Mouse (Mus musculus): ENCODE measurements around the gene Nol12. TPM values are rescaled to one million over a fixed set of nuclear protein-coding genes. Genes with fewer than 3 reads are reported as not detected.

The Nol12 gene
- polyA plus RNA-seq, 1 experiment: 45.1 TPM

DNA sequence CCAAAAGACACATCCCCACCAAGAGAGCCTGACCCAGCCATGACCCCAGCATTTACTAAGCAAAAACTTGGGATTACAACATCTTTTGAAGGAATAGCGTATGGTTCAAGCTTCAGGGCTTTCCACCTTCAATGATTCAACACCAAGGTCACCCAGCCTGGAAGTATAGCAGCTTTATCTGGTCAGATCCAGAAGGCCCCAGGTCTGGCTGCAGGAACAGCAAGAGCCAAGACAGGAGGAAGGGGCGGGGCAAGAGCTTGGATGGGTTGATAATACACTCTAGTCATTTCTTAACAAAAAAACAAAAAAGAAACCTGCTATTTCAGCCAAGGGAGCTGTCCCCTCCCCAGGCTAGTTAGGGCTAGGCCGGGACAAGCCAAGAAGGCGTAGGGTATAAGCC is 37.2 kb upstream of the Nol12 start:
- Histone ChIP-seq H3K9me3 (replicated peaks; ENCODE audit: control insufficient read depth, insufficient read depth, low read length, poor library complexity, severe bottlenecking) (no peaks in the 10 kb centered on the region), H3K4me1 (ENCODE audit: control insufficient read depth, insufficient read depth, low read length) (peaks cover 6% of the 10 kb centered on the region), H3K27ac (ENCODE audit: insufficient read depth, low read length) (peak overlapping the region; percentile 64), H3K27me3 (ENCODE audit: control insufficient read depth, insufficient read depth, low read length, poor library complexity, severe bottlenecking) (no peaks in the 10 kb centered on the region), H3K36me3 (ENCODE audit: control insufficient read depth, insufficient read depth, low read length, poor library complexity, severe bottlenecking) (no peaks in the 10 kb centered on the region), H3K4me3 (ENCODE audit: low read depth, low read length) (peak overlapping the region; percentile 12; the same call in 1 of the 2 replicates), H3K9ac (ENCODE audit: low read depth, poor library complexity, severe bottlenecking) (no peak overlapping the region)
- 0 out of 2 replicates have a peak, but pooled peaks have one; percentile 40 for TF ChIP-seq EP300 (IDR thresholded peaks at IDR 0.05; ENCODE audit: insufficient read depth, low read depth, low read length)
- no peak for TF ChIP-seq CTCF (IDR thresholded peaks at IDR 0.05; ENCODE audit: low read depth, low read length)

DNA sequence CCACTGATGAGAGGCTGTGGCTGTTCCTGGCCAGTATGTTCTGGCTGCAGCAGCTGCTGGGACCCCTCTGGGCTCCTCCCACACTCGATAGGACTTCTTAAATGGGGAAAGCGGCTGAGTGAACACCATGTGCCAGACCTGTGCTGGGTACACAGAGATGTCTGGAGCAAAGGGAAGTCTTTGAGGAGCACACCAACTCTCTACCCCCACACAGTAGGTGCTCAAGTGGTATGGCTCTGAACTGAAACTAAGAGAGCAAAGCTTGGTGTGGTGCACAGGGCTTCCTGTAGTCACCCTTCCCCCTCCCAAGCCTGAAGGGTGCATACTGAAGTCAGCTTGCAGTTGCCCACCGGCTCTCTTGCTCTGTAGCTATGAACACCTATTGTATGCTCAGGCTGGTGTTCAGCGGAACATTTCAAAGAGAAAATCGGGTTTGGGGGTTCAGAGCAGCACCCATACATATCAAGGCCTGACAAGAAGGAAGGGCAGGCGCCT is 36.2 kb upstream of the Nol12 start:
- H3K9me3 ChIP-seq (replicated peaks; ENCODE audit: control insufficient read depth, insufficient read depth, low read length, poor library complexity, severe bottlenecking): no peaks in the 10 kb centered on the region
- H3K27me3 ChIP-seq (ENCODE audit: control insufficient read depth, insufficient read depth, low read length, poor library complexity, severe bottlenecking): no peaks in the 10 kb centered on the region
- no peak overlapping the region for H3K27ac ChIP-seq (ENCODE audit: insufficient read depth, low read length)
- peaks cover 6% of the 10 kb centered on the region for H3K4me1 ChIP-seq (ENCODE audit: control insufficient read depth, insufficient read depth, low read length)
- H3K9ac ChIP-seq (ENCODE audit: low read depth, poor library complexity, severe bottlenecking): no peak overlapping the region
- H3K36me3 ChIP-seq (ENCODE audit: control insufficient read depth, insufficient read depth, low read length, poor library complexity, severe bottlenecking): no peaks in the 10 kb centered on the region
- TF ChIP-seq CTCF (IDR thresholded peaks at IDR 0.05; ENCODE audit: low read depth, low read length): no peak
- no peak overlapping the region; the same call in 1 of the 2 replicates for H3K4me3 ChIP-seq (ENCODE audit: low read depth, low read length)

DNA sequence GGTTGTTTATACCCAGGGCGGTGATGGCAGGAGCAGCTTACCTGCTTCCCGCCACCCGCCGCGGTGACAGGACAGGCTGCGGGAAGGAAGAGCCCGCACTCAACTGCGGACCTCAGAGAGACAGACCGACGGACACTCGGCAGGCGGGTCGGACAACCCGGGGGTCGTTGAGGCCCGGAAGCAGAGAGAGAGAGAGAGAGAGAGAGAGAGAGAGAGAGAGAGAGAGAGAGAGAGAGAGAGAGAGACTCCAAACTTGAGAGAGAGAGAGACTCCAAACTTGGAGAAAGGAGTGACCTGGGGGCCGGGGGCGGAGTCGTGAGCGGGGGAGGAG is 35.4 kb upstream of the Nol12 start, which contains the start of gene Gm49510:
Gm49510 (plus strand) TSS at position 259 of the 331 bp plus-strand sequence.
- H3K36me3 ChIP-seq (ENCODE audit: control insufficient read depth, insufficient read depth, low read length, poor library complexity, severe bottlenecking): no peaks in the 10 kb centered on the region
- H3K4me3 ChIP-seq (ENCODE audit: low read depth, low read length): peak within 1 kb of the TSS; percentile 79
- TF ChIP-seq POLR2A (IDR thresholded peaks at IDR 0.05; ENCODE audit: insufficient read depth, low read length) (no peak), CTCF (IDR thresholded peaks at IDR 0.05; ENCODE audit: low read depth, low read length) (no peak)
- peak within 1 kb of the TSS; percentile 45 for H3K9ac ChIP-seq (ENCODE audit: low read depth, poor library complexity, severe bottlenecking)
- H3K27me3 ChIP-seq (ENCODE audit: control insufficient read depth, insufficient read depth, low read length, poor library complexity, severe bottlenecking): no peaks in the 10 kb centered on the region
- no peak within 1 kb of the TSS for H3K27ac ChIP-seq (ENCODE audit: insufficient read depth, low read length)
- H3K4me1 ChIP-seq (ENCODE audit: control insufficient read depth, insufficient read depth, low read length): peaks cover 6% of the 10 kb centered on the region
- no peaks in the 10 kb centered on the region for H3K9me3 ChIP-seq (replicated peaks; ENCODE audit: control insufficient read depth, insufficient read depth, low read length, poor library complexity, severe bottlenecking)

DNA sequence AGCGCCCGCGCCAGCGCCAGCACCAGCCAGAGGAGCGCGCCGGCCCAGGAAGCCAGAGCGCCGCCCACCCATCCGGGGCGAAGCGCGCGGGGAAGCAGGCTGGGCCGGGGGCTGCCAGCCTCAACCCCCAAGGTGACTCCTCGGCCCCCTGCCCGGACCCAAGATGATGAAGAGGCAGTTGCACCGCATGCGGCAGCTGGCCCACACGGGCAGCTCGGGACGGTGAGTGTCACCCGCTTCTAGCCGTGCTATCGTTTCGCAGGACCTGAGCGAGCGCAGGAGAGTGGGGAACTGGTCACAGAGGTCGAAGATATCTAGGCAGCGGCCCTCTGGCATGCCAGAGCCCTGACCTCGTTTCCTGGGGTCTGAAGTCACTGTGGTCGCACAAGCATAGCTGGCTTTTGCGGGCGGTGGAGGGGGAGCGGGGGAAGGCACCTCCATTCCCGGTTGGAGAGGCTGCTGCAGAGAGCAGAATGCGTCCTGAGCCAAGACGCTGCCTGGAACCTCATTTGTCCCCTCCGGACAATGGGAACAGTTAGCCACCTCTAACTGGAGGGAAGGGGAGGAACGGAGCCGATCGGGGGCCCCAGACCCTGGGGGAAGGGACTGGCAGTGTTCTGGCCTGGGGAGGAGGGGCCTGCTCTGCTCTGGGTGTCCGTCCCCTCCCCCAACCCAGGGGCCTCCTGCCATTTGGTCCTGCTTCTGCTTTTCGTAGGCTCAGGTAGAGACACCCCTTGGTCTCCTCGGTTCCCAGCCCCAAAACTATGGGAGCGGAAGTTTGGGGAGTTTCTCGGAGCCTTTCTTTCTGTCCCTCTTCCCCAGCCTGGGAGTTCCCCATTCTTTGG is 34.8 kb upstream of the Nol12 start, which contains the start of gene Sh3bp1:
Sh3bp1 (plus strand) TSS at position 29 of the 845 bp plus-strand sequence.
- H3K4me1 ChIP-seq (ENCODE audit: control insufficient read depth, insufficient read depth, low read length): peaks cover 6% of the 10 kb centered on the region
- no peaks in the 10 kb centered on the region for H3K9me3 ChIP-seq (replicated peaks; ENCODE audit: control insufficient read depth, insufficient read depth, low read length, poor library complexity, severe bottlenecking)
- H3K36me3 ChIP-seq (ENCODE audit: control insufficient read depth, insufficient read depth, low read length, poor library complexity, severe bottlenecking): no peaks in the 10 kb centered on the region
- peak within 1 kb of the TSS; percentile 79 for H3K4me3 ChIP-seq (ENCODE audit: low read depth, low read length)
- TF ChIP-seq EP300 (IDR thresholded peaks at IDR 0.05; ENCODE audit: insufficient read depth, low read depth, low read length): no peak
- TF ChIP-seq CTCF (IDR thresholded peaks at IDR 0.05; ENCODE audit: low read depth, low read length): no peak
- TF ChIP-seq POLR2A (IDR thresholded peaks at IDR 0.05; ENCODE audit: insufficient read depth, low read length): no peak
- peak within 1 kb of the TSS; percentile 45 for H3K9ac ChIP-seq (ENCODE audit: low read depth, poor library complexity, severe bottlenecking)
- no peak within 1 kb of the TSS for H3K27ac ChIP-seq (ENCODE audit: insufficient read depth, low read length)
- H3K27me3 ChIP-seq (ENCODE audit: control insufficient read depth, insufficient read depth, low read length, poor library complexity, severe bottlenecking): no peaks in the 10 kb centered on the region

DNA sequence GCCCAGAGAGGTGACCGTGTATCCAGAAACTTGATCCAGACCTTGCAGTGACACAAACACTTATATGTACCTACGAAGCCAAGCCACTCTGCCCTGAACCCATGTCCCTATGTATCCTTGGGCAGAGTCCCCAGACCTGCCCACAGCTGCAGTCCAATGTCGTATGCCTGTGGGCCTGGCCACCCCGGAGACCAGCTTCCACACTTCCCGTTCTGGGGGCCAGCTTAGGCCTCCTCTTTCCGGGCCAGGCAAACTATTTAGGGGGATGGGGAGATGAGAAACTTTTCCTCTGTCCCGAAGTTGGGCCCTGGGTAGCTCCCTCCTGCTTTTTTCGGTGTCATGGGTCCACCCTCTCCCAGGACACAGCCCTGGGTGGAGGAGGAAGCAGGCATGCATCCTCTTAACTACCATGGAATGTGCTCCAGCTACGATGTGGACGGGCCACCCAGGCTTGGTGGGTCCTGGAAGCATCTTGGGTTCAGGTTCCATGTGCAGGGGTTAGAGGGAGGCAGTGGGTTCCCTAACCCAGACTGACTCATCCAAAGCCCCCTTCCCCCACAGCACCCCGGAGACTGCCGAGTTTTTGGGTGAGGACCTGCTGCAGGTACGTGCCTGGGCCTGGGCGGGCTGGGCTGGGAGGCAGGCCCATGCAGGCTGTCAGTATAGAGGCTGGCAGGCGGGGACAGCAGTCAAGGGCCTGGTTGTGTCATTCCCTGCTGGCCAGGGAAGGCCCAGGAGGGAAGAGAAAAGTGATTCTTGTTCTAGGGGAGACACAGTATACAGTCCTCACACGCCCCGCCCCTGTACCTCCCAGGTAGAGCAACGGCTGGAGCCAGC is 33.9 kb upstream of the Nol12 start:
- peak overlapping the region; percentile 79 for H3K4me3 ChIP-seq (ENCODE audit: low read depth, low read length)
- TF ChIP-seq EP300 (IDR thresholded peaks at IDR 0.05; ENCODE audit: insufficient read depth, low read depth, low read length) (no peak), CTCF (IDR thresholded peaks at IDR 0.05; ENCODE audit: low read depth, low read length) (no peak), POLR2A (IDR thresholded peaks at IDR 0.05; ENCODE audit: insufficient read depth, low read length) (no peak)
- peaks cover 6% of the 10 kb centered on the region for H3K4me1 ChIP-seq (ENCODE audit: control insufficient read depth, insufficient read depth, low read length)
- H3K9ac ChIP-seq (ENCODE audit: low read depth, poor library complexity, severe bottlenecking): peak overlapping the region; percentile 45
- no peaks in the 10 kb centered on the region for H3K27me3 ChIP-seq (ENCODE audit: control insufficient read depth, insufficient read depth, low read length, poor library complexity, severe bottlenecking)
- H3K9me3 ChIP-seq (replicated peaks; ENCODE audit: control insufficient read depth, insufficient read depth, low read length, poor library complexity, severe bottlenecking): no peaks in the 10 kb centered on the region
- H3K27ac ChIP-seq (ENCODE audit: insufficient read depth, low read length): no peak overlapping the region
- H3K36me3 ChIP-seq (ENCODE audit: control insufficient read depth, insufficient read depth, low read length, poor library complexity, severe bottlenecking): no peaks in the 10 kb centered on the region
